Mouse (Mus musculus) heart, postnatal 0 days (tissue): ENCODE measurements around the gene Mon2. TPM values are rescaled to one million over a fixed set of nuclear protein-coding genes. Genes with fewer than 3 reads are reported as not detected.
A peak's percentile ranks its signal among the peaks of the same experiment; 100 is the strongest.

ENCODE experiments used
- ATAC-seq: fragments of 200-750 bp; cut with Nextera tagmentation; 2 replicates; pipeline ENCODE4 v1.8.0; 2017; ENCODE audit warnings: low read depth, moderate number of reproducible peaks, moderate library complexity; ENCODE audit not compliant: insufficient read depth
- DNase-seq: peaks from one replicate; pipeline ENCODE4 v3.0.0-alpha.2; 2016; ENCODE audit warnings: low spot score
- H3K27ac ChIP-seq: fragments of 300-500 bp; sonication (generic); 2 replicates; pipeline ENCODE4 v1.5.1; 2014; ENCODE audit warnings: low read depth, mild to moderate bottlenecking
- H3K27me3 ChIP-seq: fragments of 300-500 bp; sonication (generic); 2 replicates; pipeline ENCODE4 v1.6.1; 2014; ENCODE audit warnings: low read length, mixed read lengths; ENCODE audit not compliant: control insufficient read depth, insufficient read depth
- H3K36me3 ChIP-seq: fragments of 300-500 bp; sonication (generic); replicated peaks from 2 replicates; pipeline ENCODE4 v1.6.1; 2014; ENCODE audit warnings: low read length, mixed read lengths; ENCODE audit not compliant: control insufficient read depth, insufficient read depth
- H3K4me1 ChIP-seq: fragments of 300-500 bp; sonication (generic); 2 replicates; pipeline ENCODE4 v1.6.1; 2014; ENCODE audit warnings: antibody characterized with exemption; ENCODE audit not compliant: control insufficient read depth, insufficient read depth
- H3K4me2 ChIP-seq: fragments of 300-500 bp; sonication (generic); 2 replicates; pipeline ENCODE4 v1.6.1; 2014; ENCODE audit warnings: low read depth, mild to moderate bottlenecking, low read length, moderate library complexity
- H3K4me3 ChIP-seq: fragments of 300-500 bp; sonication (generic); 2 replicates; pipeline ENCODE4 v1.5.1; 2014; ENCODE audit warnings: low read depth, low read length
- H3K9ac ChIP-seq: fragments of 300-500 bp; sonication (generic); replicated peaks from 2 replicates; pipeline ENCODE4 v1.6.1; 2014; ENCODE audit warnings: low read depth, low read length, mixed read lengths
- H3K9me3 ChIP-seq: fragments of 300-500 bp; sonication (generic); replicated peaks from 2 replicates; pipeline ENCODE4 v1.6.1; 2016; ENCODE audit warnings: low read length; ENCODE audit not compliant: control insufficient read depth
- CTCF ChIP-seq: IDR thresholded peaks from 2 replicates; pipeline ENCODE4 v1.5.1; 2016; ENCODE audit warnings: antibody characterized with exemption, control low read depth, low read depth
- EP300 ChIP-seq: IDR thresholded peaks from 2 replicates; pipeline ENCODE4 v1.6.1; 2016; ENCODE audit warnings: antibody characterized with exemption, low read depth
- WGBS: fragments of 180-500 bp; shearing (Covaris S2); extraction: QIAGEN DNeasy Blood & Tissue Kit; methylation state at CpG from one replicate; pipeline ENCODE4 v1.1.7; 2014; 5-methylcytosine and 5-hydroxymethylcytosine counted together
- polyA plus RNA-seq: library from polyadenylated mRNA; unstranded; fragments of >200 nt; fragmentation: Nextera tagmentation; extraction: Ambion mirVana; gene quantifications from 2 replicates; pipeline ENCODE4 v1.2.1, GENCODE M21; 2015
- total RNA-seq: library from RNA; depleted of rRNA; stranded (reverse); fragments of >200 nt; gene quantifications from 2 replicates; pipeline ENCODE4 v1.2.3, GENCODE M21; 2014; ENCODE audit warnings: low replicate concordance

Mon2 gene
- total and polyA plus RNA-seq, 2 experiments from 2014 or later, result 14.3 to 35.0 TPM

DNA sequence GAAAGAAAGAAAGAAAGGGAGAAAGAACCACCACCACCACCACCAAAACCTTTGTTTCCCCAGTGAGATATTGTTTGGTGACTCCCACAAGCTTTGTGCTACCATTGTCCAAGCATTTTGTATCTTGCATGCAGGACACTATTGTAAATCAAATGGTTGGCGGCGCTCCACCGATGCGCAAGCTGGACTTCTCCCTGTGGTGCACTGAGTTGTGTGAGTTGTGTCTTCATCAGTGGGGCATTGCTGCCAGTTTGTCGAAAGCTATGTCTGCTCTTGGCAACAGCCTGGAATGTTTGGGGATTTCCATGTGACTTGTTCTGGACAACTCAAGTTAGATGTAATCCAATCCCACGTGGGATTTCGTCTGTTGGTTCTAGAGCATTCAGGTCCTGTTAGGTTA is 18.2 kb upstream of the Mon2 start:
- H3K4me3 ChIP-seq, result no peak overlapping the region
- 69% methylated on average over 7 of the region's 7 CpGs for WGBS
- no peak overlapping the region for H3K4me2 ChIP-seq
- no peaks in the 10 kb centered on the region for H3K27me3 ChIP-seq
- DNase-seq, result no peak
- no peaks in the 10 kb centered on the region for H3K36me3 ChIP-seq
- no peaks in the 10 kb centered on the region for H3K4me1 ChIP-seq
- ATAC-seq, result no peak
- no peaks in the 10 kb centered on the region for H3K9me3 ChIP-seq
- TF ChIP-seq CTCF (no peak), EP300 (no peak)
- no peak overlapping the region for H3K9ac ChIP-seq
- H3K27ac ChIP-seq, result no peak overlapping the region

- DNase-seq, result no peak
- no peak for ATAC-seq
- Histone ChIP-seq H3K4me2 (no peak overlapping the region), H3K4me1 (no peaks in the 10 kb centered on the region), H3K36me3 (no peaks in the 10 kb centered on the region), H3K9me3 (no peaks in the 10 kb centered on the region), H3K27ac (no peak overlapping the region), H3K9ac (no peak overlapping the region), H3K27me3 (no peaks in the 10 kb centered on the region), H3K4me3 (no peak overlapping the region)
- 81% methylated on average over 3 of the region's 3 CpGs for WGBS
- no peak for TF ChIP-seq EP300
- TF ChIP-seq CTCF, result no peak
Measured at GRCm38 (mm10) chr10:123092577-123092976, 16.3 kb upstream of the Mon2 start.

- H3K9ac ChIP-seq, result no peak overlapping the region
- H3K36me3 ChIP-seq, result no peaks in the 10 kb centered on the region
- H3K4me3 ChIP-seq, result no peak overlapping the region
- 32% methylated on average over 5 of the region's 5 CpGs for WGBS
- DNase-seq (peak; percentile 54), ATAC-seq (peak; percentile 47)
- no peak overlapping the region for H3K4me2 ChIP-seq
- no peaks in the 10 kb centered on the region for H3K4me1 ChIP-seq
- TF ChIP-seq EP300 (no peak), CTCF (peak; percentile 80)
- H3K27ac ChIP-seq, result no peak overlapping the region
- no peaks in the 10 kb centered on the region for H3K27me3 ChIP-seq
- H3K9me3 ChIP-seq, result no peaks in the 10 kb centered on the region
Measured at GRCm38 (mm10) chr10:123091737-123092136, 15.4 kb upstream of the Mon2 start.

- no peak overlapping the region for H3K27ac ChIP-seq
- ATAC-seq, result no peak
- H3K36me3 ChIP-seq, result no peaks in the 10 kb centered on the region
- H3K4me1 ChIP-seq, result no peaks in the 10 kb centered on the region
- TF ChIP-seq CTCF (no peak), EP300 (no peak)
- no peak overlapping the region for H3K4me3 ChIP-seq
- DNase-seq, result no peak
- no peak overlapping the region for H3K9ac ChIP-seq
- no peaks in the 10 kb centered on the region for H3K27me3 ChIP-seq
- WGBS, result 78% methylated on average over 12 of the region's 12 CpGs
- no peaks in the 10 kb centered on the region for H3K9me3 ChIP-seq
- H3K4me2 ChIP-seq, result no peak overlapping the region
Measured at GRCm38 (mm10) chr10:123089425-123089930, 13.2 kb upstream of the Mon2 start.

DNA sequence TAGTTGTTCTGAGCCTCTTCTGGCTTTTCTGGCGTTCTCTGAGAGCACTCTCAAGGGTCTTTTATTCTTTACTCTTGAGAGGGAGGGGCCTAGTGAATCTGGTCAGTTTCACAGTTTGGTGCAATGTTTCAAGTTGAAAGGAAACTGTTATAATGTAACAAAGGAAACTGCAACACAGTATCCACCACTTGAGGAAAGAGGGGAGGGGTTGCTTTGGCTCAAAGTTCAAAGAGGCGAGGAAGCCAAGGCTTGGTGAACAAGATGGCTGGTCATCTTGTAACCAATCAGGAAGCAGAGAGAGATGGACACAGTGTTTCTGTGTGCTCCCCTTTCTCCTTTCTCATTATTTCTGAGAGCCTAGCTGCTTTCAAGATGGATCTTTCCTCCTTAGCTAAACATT is 10.5 kb upstream of the Mon2 start:
- H3K9me3 ChIP-seq, result no peaks in the 10 kb centered on the region
- no peak overlapping the region for H3K27ac ChIP-seq
- TF ChIP-seq EP300, result no peak
- no peak for TF ChIP-seq CTCF
- 75% methylated on average over 2 of the region's 2 CpGs for WGBS
- H3K27me3 ChIP-seq, result no peaks in the 10 kb centered on the region
- no peaks in the 10 kb centered on the region for H3K36me3 ChIP-seq
- no peak for DNase-seq
- no peak overlapping the region for H3K4me2 ChIP-seq
- no peaks in the 10 kb centered on the region for H3K4me1 ChIP-seq
- no peak overlapping the region for H3K4me3 ChIP-seq
- ATAC-seq, result no peak
- H3K9ac ChIP-seq, result no peak overlapping the region

DNA sequence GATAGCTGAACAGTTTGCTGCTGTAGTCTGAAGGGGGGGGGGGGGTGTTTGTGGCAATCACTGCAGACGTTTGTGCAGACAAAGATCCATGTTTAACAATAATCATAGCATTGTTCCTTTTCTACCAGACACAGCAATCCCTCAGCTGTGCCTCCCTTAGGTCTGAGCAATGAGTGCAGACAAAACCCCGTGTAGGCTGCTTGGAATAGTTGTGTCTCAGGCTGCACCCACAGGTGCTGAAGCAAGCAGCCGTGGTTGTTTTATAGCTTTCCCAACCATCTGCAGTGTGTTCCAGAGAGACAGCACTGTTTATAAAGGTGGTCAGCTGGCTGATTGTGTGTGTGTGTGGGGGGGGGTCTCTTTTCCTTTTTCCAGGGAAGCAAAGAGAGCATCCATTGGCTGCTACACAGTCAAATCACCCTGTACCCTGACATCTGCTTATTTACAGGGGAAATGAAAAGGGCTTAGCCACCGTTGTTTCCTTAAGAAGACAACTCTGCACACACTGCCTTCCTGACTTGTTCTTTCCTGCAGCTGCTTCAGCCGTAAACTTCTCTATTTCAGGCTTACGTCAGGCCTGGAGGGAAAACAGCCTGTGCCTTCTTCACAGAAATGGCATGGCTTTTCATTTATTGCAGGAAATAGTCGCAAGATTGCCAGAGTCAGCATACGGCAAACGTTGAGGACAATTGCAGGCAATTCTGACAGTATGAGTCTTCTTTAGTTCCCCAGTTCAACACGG is 8.8 kb upstream of the Mon2 start:
- no peaks in the 10 kb centered on the region for H3K36me3 ChIP-seq
- H3K9me3 ChIP-seq, result no peaks in the 10 kb centered on the region
- no peaks in the 10 kb centered on the region for H3K27me3 ChIP-seq
- DNase-seq (no peak), ATAC-seq (no peak)
- no peak overlapping the region for H3K4me2 ChIP-seq
- no peak for TF ChIP-seq EP300
- TF ChIP-seq CTCF, result no peak
- no peak overlapping the region for H3K27ac ChIP-seq
- 59% methylated on average over 10 of the region's 10 CpGs for WGBS
- no peaks in the 10 kb centered on the region for H3K4me1 ChIP-seq
- H3K4me3 ChIP-seq, result no peak overlapping the region
- no peak overlapping the region for H3K9ac ChIP-seq
